Mouse (Mus musculus): ENCODE measurements around the gene Psma4.

Gene Psma4

GRCm38 (mm10) chr9:54990362-54990761, 39.8 kb downstream of the Psma4 start:
- no peak for DNase-seq (ENCODE audit: low spot score)

- no peak for DNase-seq (ENCODE audit: low spot score)
Observed at GRCm38 (mm10) chr9:54994381-54994780, 43.8 kb downstream of the Psma4 start.

DNA sequence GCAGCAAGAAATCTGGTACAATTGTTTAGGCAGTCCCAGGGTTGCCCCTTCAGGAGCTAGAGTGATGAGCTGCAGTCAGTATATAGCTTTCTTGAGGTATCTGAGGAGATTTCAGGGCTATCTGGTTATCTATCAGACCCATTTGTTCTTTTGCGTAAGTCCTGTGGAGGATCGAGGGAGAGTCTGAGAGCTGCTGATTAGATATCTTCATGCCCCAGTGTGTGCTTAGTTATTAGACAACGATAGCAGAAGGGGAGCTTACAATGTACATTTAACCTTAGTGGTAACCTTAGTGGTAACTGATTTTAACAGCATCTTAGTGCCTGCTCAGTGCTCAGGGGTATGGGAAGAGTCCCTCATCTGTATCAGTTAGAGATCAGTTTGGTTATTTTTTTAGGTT, 45.1 kb downstream of the Psma4 start:
- no peak for DNase-seq (ENCODE audit: low spot score)

DNA sequence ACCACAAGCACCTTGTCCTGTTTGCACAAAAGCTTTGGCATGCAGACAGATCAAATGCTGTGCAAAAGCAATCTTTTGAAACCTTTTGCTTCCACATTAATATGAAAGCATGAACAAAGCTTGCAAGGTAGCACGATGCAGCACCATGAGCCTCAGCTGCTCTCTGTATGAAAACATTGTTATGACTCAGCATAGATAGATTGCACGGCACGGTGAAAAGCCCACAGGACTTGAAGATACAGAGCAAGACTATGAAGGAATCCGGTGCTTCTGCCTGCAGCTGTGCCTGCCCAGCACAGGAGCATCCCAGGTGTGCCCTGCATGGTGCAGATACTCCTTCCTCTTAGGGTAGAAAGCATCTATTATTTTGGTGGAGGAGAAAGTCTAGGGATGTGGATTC, 53.0 kb downstream of the Psma4 start:
- no peak for DNase-seq (ENCODE audit: low spot score)

Measured in T-cell, adult 2 months (primary cell).